Mouse (Mus musculus) embryonic facial prominence, embryonic 12.5 days (tissue): Measurements from ENCODE around the gene Hspb8. TPM values are rescaled to one million over a fixed set of nuclear protein-coding genes. Genes with fewer than 3 reads are reported as not detected.

Experiments used
- ATAC-seq: fragments of 200-750 bp; cut with Nextera tagmentation; 2 replicates; pipeline ENCODE4 v1.8.0; 2017; ENCODE audit not compliant: insufficient number of reproducible peaks, insufficient read depth, low FRiP score, low TSS enrichment
- H3K27ac ChIP-seq: fragments of 300-500 bp; sonication (generic); 2 replicates; pipeline ENCODE4 v1.5.1; 2016; ENCODE audit warnings: mild to moderate bottlenecking
- H3K27me3 ChIP-seq: fragments of 300-500 bp; sonication (generic); 2 replicates; pipeline ENCODE4 v1.6.1; 2016; ENCODE audit warnings: mild to moderate bottlenecking, moderate library complexity
- H3K36me3 ChIP-seq: fragments of 300-500 bp; sonication (generic); 2 replicates; pipeline ENCODE4 v1.6.1; 2016; ENCODE audit warnings: mild to moderate bottlenecking
- H3K4me1 ChIP-seq: fragments of 300-500 bp; sonication (generic); 2 replicates; pipeline ENCODE4 v1.6.1; 2016
- H3K4me2 ChIP-seq: fragments of 300-500 bp; sonication (generic); replicated peaks from 2 replicates; pipeline ENCODE4 v1.6.1; 2016; ENCODE audit warnings: mild to moderate bottlenecking, moderate library complexity
- H3K4me3 ChIP-seq: fragments of 300-500 bp; sonication (generic); 2 replicates; pipeline ENCODE4 v1.5.1; 2016; ENCODE audit warnings: mild to moderate bottlenecking
- H3K9ac ChIP-seq: fragments of 300-500 bp; sonication (generic); 2 replicates; pipeline ENCODE4 v1.6.1; 2016; ENCODE audit warnings: mild to moderate bottlenecking, moderate library complexity
- H3K9me3 ChIP-seq: fragments of 300-500 bp; sonication (generic); 2 replicates; pipeline ENCODE4 v1.6.1; 2016; ENCODE audit warnings: mild to moderate bottlenecking, moderate library complexity
- WGBS: fragments of 180-500 bp; shearing (Covaris S2); methylation state at CpG from one replicate; pipeline ENCODE4 v1.1.7; 2016; 5-methylcytosine and 5-hydroxymethylcytosine counted together
- polyA plus RNA-seq: library from polyadenylated mRNA; unstranded; fragments of >200 nt; fragmentation: Nextera tagmentation; extraction: Ambion mirVana; gene quantifications from 2 replicates; pipeline ENCODE4 v1.2.1, GENCODE M21; 2016

Gene Hspb8
- polyA plus RNA-seq, 1 experiment from 2014 or later, result 8.1 TPM

- WGBS, result 30% methylated on average over 4 of the region's 4 CpGs
- Histone ChIP-seq H3K9me3 (no peaks in the 10 kb centered on the region), H3K27ac (no peak overlapping the region)
Measured at GRCm38 (mm10) chr5:116407321-116407720, 15.3 kb downstream of the Hspb8 start.

GRCm38 (mm10) chr5:116406507-116406906 lies 16.2 kb downstream of the Hspb8 start:
- no peak for ATAC-seq
- Histone ChIP-seq H3K9ac (no peak overlapping the region; the same call in 1 of the 2 replicates), H3K27ac (no peak overlapping the region), H3K27me3 (no peaks in the 10 kb centered on the region), H3K36me3 (no peaks in the 10 kb centered on the region), H3K4me1 (peaks cover 22% of the 10 kb centered on the region), H3K4me3 (no peak overlapping the region), H3K4me2 (no peak overlapping the region), H3K9me3 (no peaks in the 10 kb centered on the region)
- 78% methylated on average over 3 of the region's 3 CpGs for WGBS

More at GRCm38 (mm10) chr5:116407321-116407720, 15.3 kb downstream of the Hspb8 start:
- Histone ChIP-seq H3K4me3 (no peak overlapping the region), H3K4me2 (no peak overlapping the region), H3K9ac (no peak overlapping the region), H3K27me3 (no peaks in the 10 kb centered on the region), H3K36me3 (no peaks in the 10 kb centered on the region), H3K4me1 (peaks cover 22% of the 10 kb centered on the region)
- ATAC-seq, result no peak

- Histone ChIP-seq H3K27me3 (no peaks in the 10 kb centered on the region), H3K9me3 (no peaks in the 10 kb centered on the region), H3K4me2 (no peak overlapping the region), H3K4me3 (no peak overlapping the region), H3K4me1 (peaks cover 21% of the 10 kb centered on the region), H3K36me3 (no peaks in the 10 kb centered on the region), H3K9ac (no peak overlapping the region), H3K27ac (no peak overlapping the region)
- no peak for ATAC-seq
- 93% methylated on average over 1 of the region's 1 CpGs for WGBS
Measured at GRCm38 (mm10) chr5:116405934-116406333, 16.7 kb downstream of the Hspb8 start.

- no peak for ATAC-seq
- WGBS, result 76% methylated on average over 2 of the region's 2 CpGs
- no peaks in the 10 kb centered on the region for H3K36me3 ChIP-seq
Measured at GRCm38 (mm10) chr5:116404063-116404462, 18.6 kb downstream of the Hspb8 start.

GRCm38 (mm10) chr5:116400801-116401200 lies 21.9 kb downstream of the Hspb8 start:
- H3K4me2 ChIP-seq, result no peak overlapping the region
- WGBS, result 87% methylated on average over 3 of the region's 3 CpGs
- ATAC-seq, result no peak
- no peak overlapping the region for H3K27ac ChIP-seq
- no peaks in the 10 kb centered on the region for H3K36me3 ChIP-seq
- no peak overlapping the region for H3K9ac ChIP-seq
- H3K27me3 ChIP-seq, result no peaks in the 10 kb centered on the region
- no peaks in the 10 kb centered on the region for H3K4me1 ChIP-seq
- no peak overlapping the region for H3K4me3 ChIP-seq
- no peaks in the 10 kb centered on the region for H3K9me3 ChIP-seq

More at GRCm38 (mm10) chr5:116404063-116404462, 18.6 kb downstream of the Hspb8 start:
- H3K4me2 ChIP-seq, result no peak overlapping the region
- H3K27me3 ChIP-seq, result no peaks in the 10 kb centered on the region
- H3K4me3 ChIP-seq, result no peak overlapping the region
- no peaks in the 10 kb centered on the region for H3K9me3 ChIP-seq
- H3K4me1 ChIP-seq, result peaks cover 4% of the 10 kb centered on the region; the same call in 1 of the 2 replicates
- H3K27ac ChIP-seq, result no peak overlapping the region
- H3K9ac ChIP-seq, result no peak overlapping the region

GRCm38 (mm10) chr5:116400042-116400730 lies 22.5 kb downstream of the Hspb8 start:
- ATAC-seq, result no peak
- Histone ChIP-seq H3K9ac (no peak overlapping the region), H3K36me3 (no peaks in the 10 kb centered on the region), H3K27me3 (no peaks in the 10 kb centered on the region), H3K4me3 (no peak overlapping the region), H3K9me3 (no peaks in the 10 kb centered on the region), H3K4me2 (no peak overlapping the region), H3K27ac (no peak overlapping the region), H3K4me1 (no peaks in the 10 kb centered on the region)
- WGBS, result 69% methylated on average over 8 of the region's 8 CpGs

- Histone ChIP-seq H3K36me3 (no peaks in the 10 kb centered on the region), H3K9me3 (no peaks in the 10 kb centered on the region), H3K27me3 (no peaks in the 10 kb centered on the region), H3K4me3 (no peak overlapping the region), H3K27ac (no peak overlapping the region), H3K4me1 (no peaks in the 10 kb centered on the region), H3K9ac (no peak overlapping the region), H3K4me2 (no peak overlapping the region)
- 81% methylated on average over 5 of the region's 5 CpGs for WGBS
- no peak for ATAC-seq
Measured at GRCm38 (mm10) chr5:116396104-116396503, 26.6 kb downstream of the Hspb8 start.

GRCm38 (mm10) chr5:116392603-116393002 lies 30.1 kb downstream of the Hspb8 start:
- H3K36me3 ChIP-seq, result no peaks in the 10 kb centered on the region
- H3K9ac ChIP-seq, result no peak overlapping the region
- no peak overlapping the region for H3K27ac ChIP-seq
- 82% methylated on average over 9 of the region's 9 CpGs for WGBS
- ATAC-seq, result no peak
- H3K27me3 ChIP-seq, result no peaks in the 10 kb centered on the region
- no peak overlapping the region for H3K4me3 ChIP-seq
- no peak overlapping the region for H3K4me2 ChIP-seq
- H3K4me1 ChIP-seq, result peaks cover 4% of the 10 kb centered on the region; the same call in 1 of the 2 replicates
- no peaks in the 10 kb centered on the region for H3K9me3 ChIP-seq

- WGBS, result 67% methylated on average over 15 of the region's 15 CpGs
- ATAC-seq, result 0 out of 2 replicates have a peak, but pooled peaks have one; percentile 38
- no peaks in the 10 kb centered on the region for H3K36me3 ChIP-seq
- no peaks in the 10 kb centered on the region for H3K27me3 ChIP-seq
- H3K4me3 ChIP-seq, result no peak overlapping the region
- H3K4me2 ChIP-seq, result no peak overlapping the region
- H3K9ac ChIP-seq, result no peak overlapping the region
- no peak overlapping the region for H3K27ac ChIP-seq
- H3K9me3 ChIP-seq, result no peaks in the 10 kb centered on the region
- peaks cover 4% of the 10 kb centered on the region; the same call in 1 of the 2 replicates for H3K4me1 ChIP-seq
Measured at GRCm38 (mm10) chr5:116389856-116390542, 32.7 kb downstream of the Hspb8 start.

GRCm38 (mm10) chr5:116389321-116389720 lies 33.3 kb downstream of the Hspb8 start:
- no peaks in the 10 kb centered on the region for H3K9me3 ChIP-seq
- H3K27ac ChIP-seq, result no peak overlapping the region
- H3K4me2 ChIP-seq, result no peak overlapping the region
- peaks cover 4% of the 10 kb centered on the region; the same call in 1 of the 2 replicates for H3K4me1 ChIP-seq
- WGBS, result 80% methylated on average over 4 of the region's 4 CpGs
- no peaks in the 10 kb centered on the region for H3K36me3 ChIP-seq
- no peak overlapping the region for H3K9ac ChIP-seq
- no peak for ATAC-seq
- no peak overlapping the region for H3K4me3 ChIP-seq
- no peaks in the 10 kb centered on the region for H3K27me3 ChIP-seq

GRCm38 (mm10) chr5:116387302-116387935 lies 35.2 kb downstream of the Hspb8 start:
- Histone ChIP-seq H3K27me3 (no peaks in the 10 kb centered on the region), H3K9me3 (no peaks in the 10 kb centered on the region), H3K4me2 (no peak overlapping the region), H3K36me3 (no peaks in the 10 kb centered on the region), H3K4me1 (peaks cover 4% of the 10 kb centered on the region; the same call in 1 of the 2 replicates), H3K4me3 (no peak overlapping the region), H3K9ac (no peak overlapping the region), H3K27ac (no peak overlapping the region)
- no peak for ATAC-seq
- 78% methylated on average over 9 of the region's 9 CpGs for WGBS
